Mouse (Mus musculus) heart, adult 2 months (tissue): ENCODE results near the gene Arhgef18.

ENCODE experiments used
- CTCF ChIP-seq: fragments of 200-600 bp; IDR thresholded peaks from 2 replicates; pipeline ENCODE4 v1.8.1; 2022; ENCODE audit warnings: antibody characterized with exemption, mild to moderate bottlenecking, moderate library complexity
- EP300 ChIP-seq: fragments of 200-500 bp; IDR thresholded peaks from 2 replicates; pipeline ENCODE4 v1.6.1; 2011; ENCODE audit warnings: low read depth, low read length, control low read depth; ENCODE audit not compliant: insufficient read depth

- TF ChIP-seq CTCF, result no peak
- TF ChIP-seq EP300, result no peak
Measured at GRCm38 (mm10) chr8:3467886-3468545, 75.2 kb downstream of the Arhgef18 start.
